Mouse (Mus musculus) liver, embryonic 14.5 days (tissue): ENCODE results near the gene Hist1h2bm.

Source experiments
- CTCF ChIP-seq: IDR thresholded peaks from 2 replicates; pipeline ENCODE4 v1.5.1; 2016; ENCODE audit warnings: antibody characterized with exemption, low read depth, control low read depth
- EP300 ChIP-seq: IDR thresholded peaks from 2 replicates; pipeline ENCODE4 v1.6.1; 2016; ENCODE audit warnings: antibody characterized with exemption, low read depth

GRCm38 (mm10) chr13:21677305-21677704 lies 44.5 kb upstream of the Hist1h2bm start, which contains the start of gene Olfr1360:
- TF ChIP-seq CTCF (no peak), EP300 (no peak)
